Mouse (Mus musculus) bone marrow, adult 2 months (tissue): ENCODE data around the gene Zfp11.

Experiments
- CTCF ChIP-seq: fragments of 200-500 bp; IDR thresholded peaks from 2 replicates; pipeline ENCODE4 v1.5.1; 2011; ENCODE audit warnings: low read length, control low read depth; ENCODE audit not compliant: control insufficient read depth, insufficient read depth
- POLR2A ChIP-seq: fragments of 200-500 bp; IDR thresholded peaks from 2 replicates; pipeline ENCODE4 v1.6.1; 2011; ENCODE audit warnings: low read depth, mild to moderate bottlenecking, control low read depth, low read length, borderline replicate concordance; ENCODE audit not compliant: control insufficient read depth

GRCm38 (mm10) chr5:129657016-129657415, 12.9 kb downstream of the Zfp11 start:
- TF ChIP-seq CTCF = no peak
- TF ChIP-seq POLR2A = no peak
